Mouse (Mus musculus): ENCODE results near the gene Snx6. TPM values are rescaled to one million over a fixed set of nuclear protein-coding genes. Genes with fewer than 3 reads are reported as not detected.
"Not testable (repeated sequence)": the region's sequence is repeated elsewhere in the genome, so short reads cannot be mapped to it uniquely, and the experiment has no call there.

The Snx6 gene
- total RNA-seq, 2 experiments from 2014 or later = 32.2 to 32.6 TPM

DNA sequence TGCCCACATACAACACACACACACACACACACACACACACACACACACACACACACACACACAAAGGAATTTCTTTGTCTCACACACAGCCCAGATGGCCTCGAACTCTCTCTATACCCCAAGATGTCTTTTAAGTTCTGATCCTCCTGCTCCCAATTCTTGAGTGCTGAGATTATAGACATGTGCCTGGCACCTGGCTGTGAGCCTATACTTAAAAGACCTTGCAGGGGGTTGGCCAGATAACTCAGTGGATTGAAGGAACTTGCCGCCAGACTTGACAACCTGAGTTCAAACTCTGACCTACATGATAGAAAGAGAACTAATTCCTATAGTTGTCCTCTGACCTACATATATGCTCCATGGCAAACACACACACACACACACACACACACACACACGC, 8.0 kb upstream of the Snx6 start:
- DNase-seq = no peak

DNA sequence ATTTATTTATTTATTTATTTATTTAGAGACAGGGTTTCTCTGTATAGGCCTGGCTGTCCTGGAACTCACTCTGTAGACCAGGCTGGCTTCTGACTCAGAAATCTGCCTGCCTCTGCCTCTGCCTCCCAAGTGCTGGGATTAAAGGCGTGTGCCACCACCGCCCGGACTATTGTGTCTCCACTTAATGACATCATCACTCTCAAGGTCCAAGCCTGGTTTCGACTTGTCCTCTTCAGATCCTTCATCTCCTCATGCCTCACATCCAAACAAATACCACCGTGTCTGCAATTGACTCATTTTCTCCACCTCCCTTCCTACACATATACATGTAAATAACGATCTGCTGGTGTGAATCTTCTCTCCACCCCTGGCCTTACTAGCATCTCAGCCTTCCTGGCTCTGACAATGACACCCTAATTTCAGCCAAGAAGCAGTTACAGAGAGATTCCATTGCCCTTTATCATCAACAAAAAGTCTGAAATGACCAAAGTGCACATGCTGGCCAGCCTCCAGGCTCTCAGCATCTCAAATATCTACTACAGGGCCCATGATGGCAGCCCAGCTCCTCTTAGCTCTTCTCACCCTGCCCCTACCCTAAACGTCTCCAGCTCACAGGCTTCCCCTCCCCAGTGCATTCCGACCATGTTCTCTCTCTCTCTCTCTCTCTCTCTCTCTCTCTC, 1.2 kb upstream of the Snx6 start:
- no peak for DNase-seq

DNA sequence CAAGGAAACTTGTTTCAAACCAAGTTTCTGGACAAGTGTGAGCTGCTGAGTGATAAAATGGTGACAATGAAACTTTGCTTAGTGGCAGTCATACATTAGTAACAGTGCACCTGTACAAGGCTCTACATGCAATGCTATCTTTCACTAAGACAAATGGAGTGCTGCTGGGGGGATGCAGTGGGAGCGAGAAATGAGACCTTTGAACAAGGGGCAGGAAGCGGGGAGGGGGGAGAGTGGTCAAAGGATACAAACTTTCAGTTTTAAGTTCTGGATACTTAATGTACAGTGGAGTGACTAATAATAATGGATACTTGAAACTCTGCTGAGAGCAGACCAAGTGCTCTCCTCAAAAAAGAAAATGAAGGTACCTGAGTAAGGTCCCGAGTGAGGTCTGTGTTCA, 1.1 kb downstream of the Snx6 start:
- no peak for DNase-seq

DNA sequence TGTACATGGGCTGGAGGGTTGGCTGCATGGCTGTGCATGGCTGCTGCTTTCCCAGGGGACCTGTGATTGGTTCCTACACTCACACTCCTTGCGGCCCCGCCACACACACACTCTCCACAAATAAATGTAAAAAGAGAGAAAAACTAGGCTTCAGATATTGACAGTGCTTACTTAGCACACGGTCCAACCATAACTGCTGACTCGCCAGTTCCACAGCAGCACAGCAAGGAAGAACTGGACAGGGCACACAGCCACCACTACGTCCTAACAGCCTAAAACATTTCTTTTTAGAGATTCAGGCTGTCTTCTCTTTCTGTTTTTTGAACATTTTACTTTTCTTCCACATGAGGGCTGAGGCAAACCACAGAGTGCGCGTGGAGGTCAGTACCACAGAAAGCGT, 4.0 kb downstream of the Snx6 start:
- DNase-seq = no peak

DNA sequence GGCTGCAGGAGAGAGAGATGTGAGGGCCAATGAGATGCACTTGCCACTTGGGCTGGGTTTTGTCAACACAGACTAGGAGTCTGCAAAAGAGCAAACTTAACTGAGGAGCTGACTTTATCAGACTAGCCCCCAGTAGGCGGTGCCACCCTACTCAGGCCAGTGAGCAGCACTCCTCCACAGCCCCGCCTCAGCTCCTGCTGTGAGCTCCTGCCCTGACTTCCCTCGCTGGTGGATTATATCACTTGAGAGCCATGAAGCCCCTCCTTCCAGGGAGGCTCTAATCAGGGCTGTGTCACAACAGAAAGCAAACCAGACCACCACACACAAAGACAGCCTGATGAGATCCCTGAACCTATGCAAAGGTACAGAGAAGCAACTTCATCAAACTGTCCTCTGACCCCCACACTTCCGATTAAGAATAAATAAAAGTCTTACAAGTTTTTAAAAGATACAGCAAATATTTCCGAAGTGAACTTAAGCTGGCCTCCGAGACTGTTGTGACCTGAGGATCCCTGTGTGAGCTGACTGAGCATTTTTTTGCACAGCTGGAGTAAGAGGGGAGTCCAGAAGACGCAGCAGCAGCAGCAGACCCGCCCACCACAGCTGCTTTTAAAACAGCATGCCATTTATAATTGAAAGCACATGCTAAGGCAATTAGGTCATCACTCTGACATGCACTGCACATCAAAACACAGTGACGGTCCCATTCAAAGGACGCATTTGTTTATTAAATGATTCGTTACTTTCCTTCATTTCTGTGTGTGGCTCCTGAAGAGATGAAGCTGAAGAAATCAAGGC, 6.0 kb downstream of the Snx6 start:
- peak; percentile 66 to 73 for DNase-seq

DNA sequence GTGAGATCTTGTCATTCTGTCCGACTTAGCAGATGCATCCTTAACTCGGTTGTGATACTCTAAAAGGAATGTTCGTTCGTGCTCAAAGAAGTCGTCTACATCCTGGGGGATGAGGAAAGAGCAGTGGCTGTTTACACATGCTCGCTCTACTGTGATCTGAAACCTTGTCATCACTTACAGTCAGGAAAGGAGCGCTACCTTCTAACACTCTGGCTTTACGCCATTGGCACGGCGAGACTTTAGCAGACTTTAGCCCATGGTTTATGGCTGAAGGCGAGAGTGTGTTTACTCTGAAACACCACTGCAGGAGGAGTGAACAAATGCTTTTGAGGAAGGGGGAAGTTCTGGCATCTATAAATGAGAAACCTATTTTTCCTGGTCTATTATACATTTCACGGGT, 31.9 kb downstream of the Snx6 start:
- DNase-seq = peak in 1 of 2 experiments; percentile 17

DNA sequence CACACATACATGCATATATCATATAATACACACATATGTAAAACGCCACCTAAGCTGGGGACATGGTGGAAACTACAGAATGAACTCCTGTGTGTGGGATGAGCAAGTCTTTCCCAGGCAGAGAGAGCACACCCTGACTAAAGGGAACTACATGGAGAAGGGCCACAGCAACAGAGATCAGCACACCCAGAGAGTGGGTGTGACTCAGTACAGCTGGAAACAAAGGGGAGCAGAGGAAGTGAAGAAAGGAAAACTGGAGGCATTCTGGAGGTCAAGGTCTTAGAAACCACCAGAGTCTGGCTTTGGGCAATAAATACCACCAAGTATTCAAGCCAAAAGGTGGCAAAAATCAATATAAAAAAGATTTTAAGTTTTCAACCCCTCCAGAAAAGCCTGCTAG, 34.8 kb downstream of the Snx6 start:
- DNase-seq = no peak

DNA sequence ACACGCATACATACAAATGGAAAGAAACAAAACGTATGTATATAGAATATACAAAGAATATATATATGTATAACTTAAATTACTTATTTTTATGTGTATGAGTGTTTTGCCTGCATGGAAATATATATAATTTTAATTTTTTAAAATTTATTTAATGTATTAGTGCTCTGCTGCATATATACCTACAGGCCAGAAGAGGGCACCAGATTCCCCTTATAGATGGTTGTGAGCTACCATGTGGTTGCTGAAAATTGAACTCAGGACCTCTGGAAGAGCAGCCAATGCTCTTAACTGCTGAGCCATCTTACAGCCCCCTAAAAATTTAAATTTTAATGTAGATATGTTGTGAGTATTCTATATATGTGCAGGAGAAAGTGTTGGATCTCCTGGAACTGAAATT, 36.7 kb downstream of the Snx6 start:
- DNase-seq = no peak

DNA sequence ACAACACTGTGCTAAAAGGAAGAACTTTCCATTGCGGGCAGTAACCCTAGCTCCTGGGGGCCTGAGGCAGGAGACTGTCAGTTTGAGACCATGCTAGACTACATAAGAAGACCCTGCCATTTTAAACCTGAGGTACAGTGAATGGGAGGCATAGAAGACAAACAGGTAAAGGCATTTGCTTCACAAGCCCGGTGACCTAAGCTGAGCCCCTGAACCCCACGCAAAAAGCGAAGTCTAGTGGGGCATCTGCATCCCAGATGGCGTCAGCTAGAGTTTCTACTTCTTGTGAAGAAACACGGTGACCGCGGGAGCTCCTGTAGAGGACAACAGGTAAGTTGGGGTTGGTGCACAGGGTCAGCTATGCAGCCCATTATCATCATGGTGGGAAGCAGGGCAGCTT, 46.9 kb downstream of the Snx6 start:
- no peak for DNase-seq

DNA sequence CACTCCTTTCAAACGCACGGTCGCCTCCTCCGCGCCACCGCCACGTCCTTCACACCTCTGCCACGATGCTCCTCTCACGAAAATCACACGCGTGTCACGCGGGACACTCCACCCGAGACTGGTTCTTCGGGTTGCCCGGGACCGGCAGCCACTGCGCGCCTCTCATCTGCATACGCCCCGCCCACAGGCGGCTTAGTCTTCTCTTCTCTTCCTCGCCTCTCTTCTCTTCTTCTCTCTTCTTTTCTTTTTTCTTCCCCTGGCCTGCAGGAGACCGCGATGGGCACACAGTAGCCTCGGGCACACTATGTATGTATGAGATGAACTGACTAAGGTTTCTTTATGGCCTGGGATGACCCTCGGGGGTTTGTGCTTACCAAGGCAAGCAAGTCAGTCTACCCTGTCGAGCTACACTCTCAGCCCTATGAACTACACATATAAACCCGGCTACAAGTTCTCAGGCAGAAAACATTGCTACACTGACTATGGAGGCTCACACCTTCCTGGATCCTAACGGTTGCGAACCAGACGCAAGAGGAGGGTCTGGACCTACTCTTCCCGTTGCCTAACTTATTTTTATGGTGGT, 56.8 kb downstream of the Snx6 start:
- DNase-seq = peak in 1 of 2 experiments; percentile 50

DNA sequence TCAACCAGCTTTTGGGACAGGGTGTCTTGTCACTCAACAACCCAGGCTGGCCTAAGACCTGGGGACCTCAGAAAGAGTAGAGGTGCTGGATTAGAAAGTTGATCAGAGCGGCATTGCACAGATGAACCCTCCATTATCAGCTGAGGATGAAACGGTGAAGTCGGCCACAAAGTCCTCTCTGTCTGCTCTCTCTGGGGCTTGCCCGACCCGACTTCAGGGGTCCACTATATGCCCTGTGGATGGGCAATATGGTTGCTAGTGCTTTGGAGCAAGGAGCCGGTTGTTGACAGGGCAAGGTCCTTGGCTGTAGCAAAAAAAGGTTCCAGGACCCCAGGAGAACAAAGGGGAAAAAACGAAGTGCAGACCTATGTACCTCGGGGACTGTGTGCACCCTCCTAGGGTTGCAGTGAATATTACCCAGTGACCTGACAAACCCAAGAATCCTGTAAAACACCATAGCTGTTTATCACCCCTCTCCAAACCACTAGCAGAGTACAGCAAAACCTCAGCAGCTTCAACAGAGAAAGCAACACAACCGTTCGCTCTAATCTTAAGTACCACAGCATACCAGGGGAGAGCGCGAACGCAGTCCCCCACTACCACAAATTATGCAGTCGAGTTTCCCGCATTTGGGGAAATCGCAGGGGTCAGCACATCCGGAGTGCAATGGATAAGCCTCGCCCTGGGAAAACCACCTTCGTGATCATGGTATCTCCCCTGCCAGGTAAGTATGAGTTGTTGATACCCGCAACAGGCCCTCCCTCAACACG, 57.4 kb downstream of the Snx6 start:
- not testable (repeated sequence) for DNase-seq

DNA sequence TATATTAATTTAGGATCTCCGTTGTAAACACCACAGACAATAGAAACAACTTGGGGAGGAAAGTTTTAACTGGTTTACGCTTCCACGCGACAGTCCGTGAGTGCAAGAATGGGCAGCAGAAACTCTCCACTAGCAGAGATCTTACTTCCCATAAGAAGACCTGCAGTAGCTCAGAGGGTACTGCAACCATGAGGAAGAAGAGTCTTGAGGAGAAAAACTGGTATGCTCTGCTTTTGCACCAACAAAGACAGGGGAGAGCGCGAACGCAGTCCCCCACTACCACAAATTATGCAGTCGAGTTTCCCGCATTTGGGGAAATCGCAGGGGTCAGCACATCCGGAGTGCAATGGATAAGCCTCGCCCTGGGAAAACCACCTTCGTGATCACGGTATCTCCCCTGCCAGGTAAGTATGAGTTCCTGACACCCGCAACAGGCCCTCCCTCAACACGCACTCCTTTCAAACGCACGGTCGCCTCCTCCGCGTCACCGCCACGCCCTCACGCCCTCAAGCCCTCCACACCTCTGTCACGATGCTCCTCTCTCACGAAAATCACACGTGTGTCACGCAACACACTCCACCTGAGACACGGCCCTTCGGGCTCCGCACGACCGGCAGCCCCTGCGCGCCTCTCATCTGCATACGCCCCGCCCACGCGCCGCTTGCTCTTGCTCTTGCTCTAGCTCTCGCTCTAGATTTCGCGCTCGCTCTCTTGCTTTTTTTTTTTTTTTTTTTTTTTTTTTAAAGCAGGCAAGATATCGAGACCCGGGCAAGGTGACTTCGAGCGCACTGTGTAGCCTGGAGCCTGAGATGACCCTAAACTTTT, 61.0 kb downstream of the Snx6 start:
- peak; percentile 34 to 36 for DNase-seq

DNA sequence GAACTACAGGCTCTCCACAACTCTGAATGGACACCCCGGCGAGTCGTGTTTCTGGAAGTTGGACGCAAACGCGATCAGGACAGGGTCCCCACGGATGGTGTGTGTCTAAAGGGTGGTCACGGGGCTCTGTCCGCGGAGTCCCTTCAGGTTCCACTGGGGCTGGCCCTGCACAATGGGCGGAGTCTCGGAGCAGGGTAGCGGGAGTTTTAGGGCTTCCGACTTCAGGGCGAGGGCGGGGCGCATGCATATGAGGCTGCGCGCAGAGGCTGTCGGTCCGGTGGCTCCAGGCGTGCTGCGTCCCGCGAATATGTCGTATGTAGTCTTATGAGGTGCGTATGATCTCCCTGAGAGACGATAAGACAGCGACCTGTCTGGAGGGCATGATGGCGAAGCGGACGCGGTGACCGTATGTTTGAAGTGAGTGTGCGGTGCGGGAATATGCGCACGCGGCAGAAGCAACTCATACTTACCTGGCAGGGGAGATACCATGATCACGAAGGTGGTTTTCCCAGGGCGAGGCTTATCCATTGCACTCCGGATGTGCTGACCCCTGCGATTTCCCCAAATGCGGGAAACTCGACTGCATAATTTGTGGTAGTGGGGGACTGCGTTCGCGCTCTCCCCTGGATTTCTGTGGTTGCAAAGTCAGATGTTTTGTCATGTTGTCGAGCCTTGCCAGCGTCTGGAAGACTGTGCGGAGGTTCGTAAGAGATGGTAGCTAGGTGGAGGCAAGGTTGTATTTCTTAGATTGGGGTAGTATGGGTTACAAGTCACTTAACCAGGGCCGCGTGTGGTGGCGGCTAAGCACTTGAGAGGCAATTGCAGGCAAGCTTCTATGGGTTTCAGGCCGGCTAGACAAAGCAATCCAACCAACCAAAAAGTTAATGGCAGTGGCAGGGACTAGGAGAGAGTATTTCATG, 66.1 kb downstream of the Snx6 start:
- not testable (repeated sequence) for DNase-seq

DNA sequence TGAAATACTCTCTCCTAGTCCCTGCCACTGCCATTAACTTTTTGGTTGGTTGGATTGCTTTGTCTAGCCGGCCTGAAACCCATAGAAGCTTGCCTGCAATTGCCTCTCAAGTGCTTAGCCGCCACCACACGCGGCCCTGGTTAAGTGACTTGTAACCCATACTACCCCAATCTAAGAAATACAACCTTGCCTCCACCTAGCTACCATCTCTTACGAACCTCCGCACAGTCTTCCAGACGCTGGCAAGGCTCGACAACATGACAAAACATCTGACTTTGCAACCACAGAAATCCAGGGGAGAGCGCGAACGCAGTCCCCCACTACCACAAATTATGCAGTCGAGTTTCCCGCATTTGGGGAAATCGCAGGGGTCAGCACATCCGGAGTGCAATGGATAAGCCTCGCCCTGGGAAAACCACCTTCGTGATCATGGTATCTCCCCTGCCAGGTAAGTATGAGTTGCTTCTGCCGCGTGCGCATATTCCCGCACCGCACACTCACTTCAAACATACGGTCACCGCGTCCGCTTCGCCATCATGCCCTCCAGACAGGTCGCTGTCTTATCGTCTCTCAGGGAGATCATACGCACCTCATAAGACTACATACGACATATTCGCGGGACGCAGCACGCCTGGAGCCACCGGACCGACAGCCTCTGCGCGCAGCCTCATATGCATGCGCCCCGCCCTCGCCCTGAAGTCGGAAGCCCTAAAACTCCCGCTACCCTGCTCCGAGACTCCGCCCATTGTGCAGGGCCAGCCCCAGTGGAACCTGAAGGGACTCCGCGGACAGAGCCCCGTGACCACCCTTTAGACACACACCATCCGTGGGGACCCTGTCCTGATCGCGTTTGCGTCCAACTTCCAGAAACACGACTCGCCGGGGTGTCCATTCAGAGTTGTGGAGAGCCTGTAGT, 76.4 kb downstream of the Snx6 start:
- not testable (repeated sequence) for DNase-seq

DNA sequence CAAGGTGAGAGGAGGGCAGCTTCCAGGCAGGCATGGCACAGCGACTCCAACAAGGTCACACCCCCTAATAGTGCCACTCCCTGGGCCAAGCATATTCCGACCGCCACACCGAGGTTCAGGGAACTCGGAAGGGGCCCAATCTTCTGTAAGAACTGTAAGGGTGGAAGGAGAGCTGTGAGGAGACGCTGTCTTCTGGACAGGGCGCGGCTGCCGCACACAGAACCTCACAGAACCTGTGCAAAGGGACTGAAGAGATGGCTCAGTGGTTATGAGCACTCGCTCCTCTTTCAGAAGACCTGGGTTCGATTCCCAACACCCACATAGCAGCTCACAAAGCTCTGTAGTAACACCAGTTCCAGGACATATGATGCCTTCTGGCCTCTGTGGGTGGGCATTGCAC, 78.0 kb downstream of the Snx6 start:
- peak in 1 of 2 experiments; percentile 3 for DNase-seq

DNA sequence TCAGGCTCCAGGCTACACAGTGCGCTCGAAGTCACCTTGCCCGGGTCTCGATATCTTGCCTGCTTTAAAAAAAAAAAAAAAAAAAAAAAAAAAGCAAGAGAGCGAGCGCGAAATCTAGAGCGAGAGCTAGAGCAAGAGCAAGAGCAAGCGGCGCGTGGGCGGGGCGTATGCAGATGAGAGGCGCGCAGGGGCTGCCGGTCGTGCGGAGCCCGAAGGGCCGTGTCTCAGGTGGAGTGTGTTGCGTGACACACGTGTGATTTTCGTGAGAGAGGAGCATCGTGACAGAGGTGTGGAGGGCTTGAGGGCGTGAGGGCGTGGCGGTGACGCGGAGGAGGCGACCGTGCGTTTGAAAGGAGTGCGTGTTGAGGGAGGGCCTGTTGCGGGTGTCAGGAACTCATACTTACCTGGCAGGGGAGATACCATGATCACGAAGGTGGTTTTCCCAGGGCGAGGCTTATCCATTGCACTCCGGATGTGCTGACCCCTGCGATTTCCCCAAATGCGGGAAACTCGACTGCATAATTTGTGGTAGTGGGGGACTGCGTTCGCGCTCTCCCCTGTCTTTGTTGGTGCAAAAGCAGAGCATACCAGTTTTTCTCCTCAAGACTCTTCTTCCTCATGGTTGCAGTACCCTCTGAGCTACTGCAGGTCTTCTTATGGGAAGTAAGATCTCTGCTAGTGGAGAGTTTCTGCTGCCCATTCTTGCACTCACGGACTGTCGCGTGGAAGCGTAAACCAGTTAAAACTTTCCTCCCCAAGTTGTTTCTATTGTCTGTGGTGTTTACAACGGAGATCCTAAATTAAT, 81.5 kb downstream of the Snx6 start:
- DNase-seq = peak; percentile 65 to 68

DNA sequence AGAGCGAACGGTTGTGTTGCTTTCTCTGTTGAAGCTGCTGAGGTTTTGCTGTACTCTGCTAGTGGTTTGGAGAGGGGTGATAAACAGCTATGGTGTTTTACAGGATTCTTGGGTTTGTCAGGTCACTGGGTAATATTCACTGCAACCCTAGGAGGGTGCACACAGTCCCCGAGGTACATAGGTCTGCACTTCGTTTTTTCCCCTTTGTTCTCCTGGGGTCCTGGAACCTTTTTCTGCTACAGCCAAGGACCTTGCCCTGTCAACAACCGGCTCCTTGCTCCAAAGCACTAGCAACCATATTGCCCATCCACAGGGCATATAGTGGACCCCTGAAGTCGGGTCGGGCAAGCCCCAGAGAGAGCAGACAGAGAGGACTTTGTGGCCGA, 85.0 kb downstream of the Snx6 start:
- peak in 1 of 2 experiments; percentile 14 for DNase-seq

DNA sequence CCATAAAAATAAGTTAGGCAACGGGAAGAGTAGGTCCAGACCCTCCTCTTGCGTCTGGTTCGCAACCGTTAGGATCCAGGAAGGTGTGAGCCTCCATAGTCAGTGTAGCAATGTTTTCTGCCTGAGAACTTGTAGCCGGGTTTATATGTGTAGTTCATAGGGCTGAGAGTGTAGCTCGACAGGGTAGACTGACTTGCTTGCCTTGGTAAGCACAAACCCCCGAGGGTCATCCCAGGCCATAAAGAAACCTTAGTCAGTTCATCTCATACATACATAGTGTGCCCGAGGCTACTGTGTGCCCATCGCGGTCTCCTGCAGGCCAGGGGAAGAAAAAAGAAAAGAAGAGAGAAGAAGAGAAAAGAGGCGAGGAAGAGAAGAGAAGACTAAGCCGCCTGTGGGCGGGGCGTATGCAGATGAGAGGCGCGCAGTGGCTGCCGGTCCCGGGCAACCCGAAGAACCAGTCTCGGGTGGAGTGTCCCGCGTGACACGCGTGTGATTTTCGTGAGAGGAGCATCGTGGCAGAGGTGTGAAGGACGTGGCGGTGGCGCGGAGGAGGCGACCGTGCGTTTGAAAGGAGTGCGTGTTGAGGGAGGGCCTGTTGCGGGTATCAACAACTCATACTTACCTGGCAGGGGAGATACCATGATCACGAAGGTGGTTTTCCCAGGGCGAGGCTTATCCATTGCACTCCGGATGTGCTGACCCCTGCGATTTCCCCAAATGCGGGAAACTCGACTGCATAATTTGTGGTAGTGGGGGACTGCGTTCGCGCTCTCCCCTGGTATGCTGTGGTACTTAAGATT, 85.6 kb downstream of the Snx6 start:
- DNase-seq = peak in 1 of 2 experiments; percentile 6

All from heart, adult 18-20 months (tissue).